Mouse (Mus musculus) activated CD4-positive, CD25-positive, alpha-beta regulatory T cell (primary cell): Measurements from ENCODE around the gene Cirbp. TPM values are rescaled to one million over a fixed set of nuclear protein-coding genes. Genes with fewer than 3 reads are reported as not detected.

Experiments
- polyA plus RNA-seq, 2 experiments: library from polyadenylated mRNA; unstranded; fragments of 100-300 nt; shearing (Covaris generic); gene quantifications; one replicate each; pipeline ENCODE4 v1.2.1; 2017

Gene Cirbp
- polyA plus RNA-seq: 100 to 1,000 TPM; 134 to 324 TPM

DNA sequence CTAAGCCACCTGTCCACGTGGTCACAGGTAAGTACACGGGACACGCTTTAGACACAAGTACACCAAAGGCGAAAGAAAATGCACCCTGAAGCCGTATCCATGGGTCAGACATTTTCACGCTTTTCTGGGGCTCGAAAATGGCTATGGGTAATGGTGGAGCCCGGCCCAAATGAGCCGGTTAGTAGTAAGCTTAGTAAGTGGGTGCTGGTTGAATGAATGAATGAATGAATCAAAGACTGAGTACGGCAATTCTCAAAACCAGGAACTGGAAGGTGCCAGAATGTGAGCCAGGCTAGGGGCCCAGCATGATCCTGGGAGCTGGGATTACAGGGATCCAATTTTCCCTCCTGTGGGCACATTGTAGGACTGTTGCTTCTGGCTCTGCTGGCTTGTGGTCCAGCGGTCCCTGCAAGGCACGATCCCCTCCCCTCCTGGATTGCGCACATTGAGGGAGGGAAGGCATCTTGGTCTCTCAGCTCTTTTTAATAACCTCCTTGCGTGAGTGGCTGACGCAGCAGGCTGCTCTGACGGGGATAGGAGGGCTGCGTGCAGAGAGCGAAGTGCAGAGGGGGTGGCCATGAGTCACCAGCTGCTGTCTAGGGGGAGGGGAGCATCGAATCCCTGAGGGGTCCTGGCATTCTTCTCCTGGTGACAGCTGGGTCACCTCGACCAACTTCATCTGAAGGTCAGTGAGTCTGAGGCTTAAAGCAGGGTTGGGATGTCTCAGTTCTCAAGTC is at the start of gene Cirbp:
Gene Cirbp, plus strand, starts transcription at position 594 of the 737 bp plus-strand sequence.

GRCm38 (mm10) chr10:80138553-80139438 is 27.0 kb upstream of the Cirbp start, which contains the start of gene Atp5d:
Gene Atp5d, plus strand, starts transcription at chr10:80138632.

DNA sequence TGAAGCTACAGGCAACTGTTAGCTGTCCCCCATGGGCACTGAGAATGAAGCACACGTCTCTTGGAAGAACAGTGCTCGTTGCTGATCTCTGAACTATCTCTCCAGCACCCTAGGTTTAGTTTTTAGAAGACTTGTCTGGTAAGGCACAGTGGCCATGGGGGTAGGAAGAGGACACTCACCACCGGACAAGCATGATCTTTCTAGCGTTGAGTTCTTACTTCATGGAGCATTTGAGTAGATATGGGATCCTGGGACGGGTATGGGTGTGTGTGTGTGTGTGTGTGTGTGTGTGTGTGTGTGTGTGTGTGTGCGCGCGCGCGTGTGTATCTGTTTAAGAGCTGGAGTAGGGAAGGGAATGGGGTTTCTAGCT is 25.1 kb upstream of the Cirbp start, which contains the start of gene Cbarp:
Gene Cbarp, minus strand, starts transcription at position 170 of the 370 bp plus-strand sequence.

DNA sequence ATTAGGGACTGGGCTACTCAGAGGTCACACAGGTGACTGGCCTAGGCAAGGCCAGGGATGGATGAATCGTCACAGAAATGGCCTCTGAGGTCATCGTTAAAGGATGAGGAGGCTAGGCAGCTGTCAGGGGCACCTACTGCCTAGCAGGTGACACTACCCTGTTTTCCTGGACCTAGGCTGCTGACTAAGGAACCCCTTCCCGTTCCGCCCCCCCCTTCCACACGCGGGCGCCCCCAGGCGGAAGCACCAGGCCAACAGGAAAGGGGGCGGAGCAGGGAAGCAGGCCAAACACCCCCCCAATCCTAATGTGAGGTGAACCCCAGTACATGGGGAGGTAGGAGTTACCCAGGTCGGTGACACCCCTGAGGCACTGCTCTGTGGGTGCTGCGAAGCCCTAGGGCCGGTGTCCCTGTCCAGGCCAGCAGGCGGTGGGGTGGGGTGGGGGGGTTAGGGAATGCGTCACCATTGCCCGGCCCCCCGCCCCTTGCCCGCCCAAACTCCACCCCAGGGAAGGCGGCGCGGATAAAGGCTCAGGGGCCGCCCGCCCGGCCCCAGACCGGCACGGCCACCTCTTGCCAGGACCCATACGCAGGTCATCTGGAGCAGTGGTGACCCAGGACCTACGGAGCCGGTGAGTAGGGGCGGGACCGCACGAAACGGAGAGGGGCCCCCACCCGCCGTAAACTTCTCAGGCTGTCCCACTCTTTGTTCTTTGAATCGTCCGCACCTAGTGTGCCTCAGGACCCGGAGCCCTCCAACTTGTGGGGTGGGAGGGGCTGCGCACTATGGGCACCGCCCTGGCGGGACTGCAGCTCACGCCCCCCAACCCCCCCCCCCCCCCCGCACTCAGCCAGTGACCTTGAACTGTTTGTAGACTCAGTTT is 17.8 kb upstream of the Cirbp start, which contains the start of gene Midn:
Gene Midn, plus strand, starts transcription at position 554 of the 883 bp plus-strand sequence.

GRCm38 (mm10) chr10:80172527-80173292 is 6.9 kb downstream of the Cirbp start, which contains the start of gene 1600002K03Rik:
Gene 1600002K03Rik, plus strand, starts transcription at chr10:80172944.

GRCm38 (mm10) chr10:80179068-80180051 is 13.6 kb downstream of the Cirbp start, which contains the start of gene Efna2:
Gene Efna2, plus strand, starts transcription at chr10:80179482.

Other genes starting within 250 kb of the Cirbp start
- gene Kiss1r, start 249.0 kb upstream of the Cirbp start, polyA plus RNA-seq: under 1 TPM; 0.47 to 0.56 TPM
- gene R3hdm4, start 244.8 kb upstream of the Cirbp start, polyA plus RNA-seq: 100 to 1,000 TPM; 188 to 197 TPM
- 10 to 100 TPM in 1 of 2 experiments, 1 to 10 TPM in 1; 7.0 to 15.0 TPM for gene Arid3a, start 238.9 kb upstream of the Cirbp start, polyA plus RNA-seq
- gene Wdr18, start 205.8 kb upstream of the Cirbp start, polyA plus RNA-seq: 10 to 100 TPM; 52.3 to 56.5 TPM
- gene Grin3b, start 195.3 kb upstream of the Cirbp start, polyA plus RNA-seq: under 1 TPM; 0.13 to 0.28 TPM
- gene Tmem259, start 181.7 kb upstream of the Cirbp start, polyA plus RNA-seq: 10 to 100 TPM; 24.8 to 28.5 TPM
- 100 to 1,000 TPM; 650 to 940 TPM for gene Cnn2, start 177.4 kb upstream of the Cirbp start, polyA plus RNA-seq
- gene Abca7, start 169.5 kb upstream of the Cirbp start, polyA plus RNA-seq: 10 to 100 TPM; 21.2 to 46.3 TPM
- 100 to 1,000 TPM; 587 to 734 TPM for gene Arhgap45, start 149.3 kb upstream of the Cirbp start, polyA plus RNA-seq
- 100 to 1,000 TPM; 167 to 199 TPM for gene Polr2e, start 126.2 kb upstream of the Cirbp start, polyA plus RNA-seq
- gene Gpx4, start 118.8 kb upstream of the Cirbp start, polyA plus RNA-seq: 100 to 1,000 TPM; 438 to 449 TPM
- gene Sbno2, start 60.4 kb upstream of the Cirbp start, polyA plus RNA-seq: 10 to 100 TPM; 34.5 to 48.9 TPM
- 10 to 100 TPM; 32.3 to 56.4 TPM for gene Stk11, start 50.2 kb upstream of the Cirbp start, polyA plus RNA-seq
- gene Atp5d, start 27.4 kb upstream of the Cirbp start, polyA plus RNA-seq: 100 to 1,000 TPM; 430 to 441 TPM
- gene Cbarp, start 25.1 kb upstream of the Cirbp start, polyA plus RNA-seq: 1 to 10 TPM; 1.8 to 1.9 TPM
- 1 to 10 TPM; 3.1 to 8.5 TPM for gene Midn, start 17.7 kb upstream of the Cirbp start, polyA plus RNA-seq
- 10 to 100 TPM; 19.3 to 25.7 TPM for gene 1600002K03Rik, start 7.0 kb downstream of the Cirbp start, polyA plus RNA-seq
- not detected for gene Efna2, start 13.5 kb downstream of the Cirbp start, polyA plus RNA-seq
- gene Mum1, start 60.4 kb downstream of the Cirbp start, polyA plus RNA-seq: 10 to 100 TPM; 70.6 to 76.2 TPM
- 100 to 1,000 TPM; 209 to 294 TPM for gene Ndufs7, start 83.1 kb downstream of the Cirbp start, polyA plus RNA-seq
- 1 to 10 TPM in 1 of 2 experiments, under 1 TPM in 1; 0.42 to 1.2 TPM for gene Gamt, start 95.0 kb downstream of the Cirbp start, polyA plus RNA-seq
- 10 to 100 TPM; 76.9 to 90.0 TPM for gene Dazap1, start 95.5 kb downstream of the Cirbp start, polyA plus RNA-seq
- gene Rps15, start 126.5 kb downstream of the Cirbp start, polyA plus RNA-seq: 1,000 to 10,000 TPM in 1 of 2 experiments, 100 to 1,000 TPM in 1; 654 to 1,041 TPM
- under 1 TPM; 0.04 to 0.35 TPM for gene Apc2, start 130.0 kb downstream of the Cirbp start, polyA plus RNA-seq
- 10 to 100 TPM; 78.4 to 84.3 TPM for gene 2310011J03Rik, start 154.6 kb downstream of the Cirbp start, polyA plus RNA-seq
- gene Pcsk4, start 163.5 kb downstream of the Cirbp start, polyA plus RNA-seq: 10 to 100 TPM; 11.4 to 20.0 TPM
- under 1 TPM; 0.31 to 0.75 TPM for gene Reep6, start 164.0 kb downstream of the Cirbp start, polyA plus RNA-seq
- gene Adamtsl5, start 182.4 kb downstream of the Cirbp start, polyA plus RNA-seq: not detected
- gene Plk5, start 190.5 kb downstream of the Cirbp start, polyA plus RNA-seq: not detected
- gene Mex3d, start 221.7 kb downstream of the Cirbp start, polyA plus RNA-seq: 1 to 10 TPM; 3.3 to 4.1 TPM
- 100 to 1,000 TPM; 134 to 152 TPM for gene Mbd3, start 233.6 kb downstream of the Cirbp start, polyA plus RNA-seq
- 100 to 1,000 TPM; 265 TPM for gene Uqcr11, start 240.8 kb downstream of the Cirbp start, polyA plus RNA-seq